Mouse (Mus musculus): ENCODE data around the gene Cox6b2. TPM values are rescaled to one million over a fixed set of nuclear protein-coding genes. Genes with fewer than 3 reads are reported as not detected.

Cox6b2 gene
- total RNA-seq, 1 experiment = 46.4 TPM

DNA sequence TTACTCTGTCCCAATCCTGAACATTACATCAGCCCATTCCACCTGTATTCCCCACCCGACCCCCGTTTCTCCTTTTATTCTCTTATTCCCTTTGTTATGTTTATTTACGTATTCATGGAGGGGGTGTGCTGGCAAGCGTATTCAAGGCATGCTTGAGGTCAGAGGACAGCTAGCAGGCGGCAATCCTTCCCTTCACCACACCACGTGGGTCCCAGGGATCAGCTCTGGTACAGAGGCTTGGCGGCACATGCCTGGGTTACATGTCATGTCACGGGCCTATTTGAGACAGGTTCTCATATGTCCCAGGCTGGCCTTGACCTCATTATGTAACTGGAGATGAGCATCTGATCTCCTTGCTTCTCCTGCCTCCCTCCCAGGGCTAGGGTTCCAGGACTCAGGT, 50.6 kb downstream of the Cox6b2 start:
- peak overlapping the region; percentile 50; the same call in 1 of the 2 replicates for H3K9ac ChIP-seq (ENCODE audit: insufficient read depth, low read depth, low read length, poor library complexity, severe bottlenecking)
- H3K4me3 ChIP-seq (ENCODE audit: insufficient read depth in 1 of 2, low read depth in 1 of 2, low read length in 2 of 2, poor library complexity in 1 of 2, severe bottlenecking in 1 of 2) = 0 out of 4 replicates have a peak overlapping the region, but pooled peaks of 1 of the 2 experiments have one; percentile 0
- in situ Hi-C loops (cut with MboI; ENCODE audit: low sequenced_read_pairs in 2 of 2, unreplicated experiment in 2 of 2) = no loop called here
- no peaks in the 10 kb centered on the region for H3K9me3 ChIP-seq (ENCODE audit: control insufficient read depth, insufficient read depth, low read depth, low read length)
- DNase-seq (ENCODE audit: low read depth, low spot score) = no peak
- TF ChIP-seq HCFC1 (IDR thresholded peaks at IDR 0.05; ENCODE audit: borderline replicate concordance, insufficient read depth, low read length) (0 out of 2 replicates have a peak, but pooled peaks have one; percentile 39), MAFK (IDR thresholded peaks at IDR 0.05; ENCODE audit: insufficient read depth, low read depth, low read length) (no peak)
- H3K36me3 ChIP-seq (ENCODE audit: control insufficient read depth, insufficient read depth, low read length, poor library complexity, severe bottlenecking) = peaks cover 4% of the 10 kb centered on the region; the same call in 1 of the 2 replicates
- peak overlapping the region; percentile 90 for H3K27ac ChIP-seq (ENCODE audit: insufficient read depth, low read depth, low read length, poor library complexity, severe bottlenecking)
- H3K4me1 ChIP-seq (ENCODE audit: control insufficient read depth in 2 of 2, insufficient read depth in 2 of 2, low read length in 2 of 2, poor library complexity in 1 of 2) = peaks cover 17% of the 10 kb centered on the region in 2 experiments

Other genes with a start within 250 kb of the Cox6b2 start
- gene Tnnt1, start 236.7 kb downstream of the Cox6b2 start, total RNA-seq (2012; rRNA removed) = 6.3 and 8.4 TPM in 2 replicates
- gene Tnni3, start 228.9 kb downstream of the Cox6b2 start, total RNA-seq (2012; rRNA removed) = 7.8 and 17.9 TPM in 2 replicates
- 3.1 and 6.3 TPM in 2 replicates for gene Dnaaf3, start 220.6 kb downstream of the Cox6b2 start, total RNA-seq (2012; rRNA removed)
- gene Syt5, start 205.6 kb downstream of the Cox6b2 start, total RNA-seq (2012; rRNA removed) = 3.0 and 8.7 TPM in 2 replicates
- 0.18 TPM in 1 of 2 replicates, not detected in the other for gene Ptprh, start 149.1 kb downstream of the Cox6b2 start, total RNA-seq (2012; rRNA removed)
- 8.1 and 8.6 TPM in 2 replicates for gene Tmem86b, start 121.7 kb downstream of the Cox6b2 start, total RNA-seq (2012; rRNA removed)
- gene Ppp6r1, start 94.1 kb downstream of the Cox6b2 start, total RNA-seq (2012; rRNA removed) = 55.4 and 62.9 TPM in 2 replicates
- gene Hspbp1, start 68.0 kb downstream of the Cox6b2 start, total RNA-seq (2012; rRNA removed) = 56.6 and 61.2 TPM in 2 replicates
- 20.7 and 26.2 TPM in 2 replicates for gene Brsk1, start 62.5 kb downstream of the Cox6b2 start, total RNA-seq (2012; rRNA removed)
- 0.53 and 0.94 TPM in 2 replicates for gene Tmem150b, start 27.8 kb downstream of the Cox6b2 start, total RNA-seq (2012; rRNA removed)
- 68.4 and 121 TPM in 2 replicates for gene Kmt5c, start 13.0 kb downstream of the Cox6b2 start, total RNA-seq (2012; rRNA removed)
- gene Fam71e2, start 18.2 kb upstream of the Cox6b2 start, total RNA-seq (2012; rRNA removed) = 0.11 TPM in 1 of 2 replicates, not detected in the other
- 1.2 and 2.1 TPM in 2 replicates for gene Il11, start 29.8 kb upstream of the Cox6b2 start, total RNA-seq (2012; rRNA removed)
- gene Tmem190, start 29.8 kb upstream of the Cox6b2 start, total RNA-seq (2012; rRNA removed) = not detected in 2 replicates
- gene Tmem238, start 36.6 kb upstream of the Cox6b2 start, total RNA-seq (2012; rRNA removed) = 13.0 and 27.7 TPM in 2 replicates
- 1,352 and 1,377 TPM in 2 replicates for gene Rpl28, start 39.8 kb upstream of the Cox6b2 start, total RNA-seq (2012; rRNA removed)
- gene Ube2s, start 59.5 kb upstream of the Cox6b2 start, total RNA-seq (2012; rRNA removed) = 461 and 499 TPM in 2 replicates
- 6.9 and 8.4 TPM in 2 replicates for gene Shisa7, start 91.6 kb upstream of the Cox6b2 start, total RNA-seq (2012; rRNA removed)
- 3.5 and 3.7 TPM in 2 replicates for gene Isoc2b, start 117.2 kb upstream of the Cox6b2 start, total RNA-seq (2012; rRNA removed)
- 13.0 and 16.1 TPM in 2 replicates for gene Isoc2a, start 124.1 kb upstream of the Cox6b2 start, total RNA-seq (2012; rRNA removed)
- 1.6 and 2.2 TPM in 2 replicates for gene Gm36210, start 153.4 kb upstream of the Cox6b2 start, total RNA-seq (2012; rRNA removed)
- gene Zfp628, start 162.1 kb upstream of the Cox6b2 start, total RNA-seq (2012; rRNA removed) = 4.0 and 4.3 TPM in 2 replicates
- 1.2 and 1.7 TPM in 2 replicates for gene Nat14, start 168.9 kb upstream of the Cox6b2 start, total RNA-seq (2012; rRNA removed)
- gene Ssc5d, start 172.7 kb upstream of the Cox6b2 start, total RNA-seq (2012; rRNA removed) = 0.94 and 1.3 TPM in 2 replicates
- 0.22 and 0.95 TPM in 2 replicates for gene Sbk2, start 211.3 kb upstream of the Cox6b2 start, total RNA-seq (2012; rRNA removed)
- not detected in 2 replicates for gene Sbk3, start 218.1 kb upstream of the Cox6b2 start, total RNA-seq (2012; rRNA removed)
- 2.9 and 3.4 TPM in 2 replicates for gene Zfp579, start 243.1 kb upstream of the Cox6b2 start, total RNA-seq (2012; rRNA removed)

Measured in ES-E14 (cell line).